In genomic region chr4:153187959-153188503, GRCm38 (mm10) we compare ENCODE assay signal across 10 mouse cellular contexts.
DNase-seq lines count a peak whose midpoint lies in the region; ATAC-seq and TF ChIP-seq lines count a peak whose summit lies in the region.
"Had no signal": no experiment of that assay in that cellular context is flagged by ENCODE, and none has a peak within 500 bp of the region (broad histone marks: within the 10 kb centered on the region; RNA-seq: fewer than 3 reads in every experiment).

No protein-coding gene starts in this region.

- ATAC-seq in liver, embryonic 12.5 days = no peak
- ATAC-seq in liver, postnatal 0 days = no peak
- ATAC-seq in hindbrain, embryonic 14.5 days (ENCODE audit: low FRiP score) = no peak
- peak; percentile 53; the same call in 1 of the 2 replicates for ATAC-seq in neural tube, embryonic 13.5 days (ENCODE audit: low read depth)

- H3K27me3 ChIP-seq in liver, embryonic 12.5 days (replicated peaks) = 0 out of 2 replicates have a peak, but pooled peaks cover 3% of the 10 kb centered on the region
- H3K27me3 ChIP-seq in liver, postnatal 0 days (ENCODE audit: insufficient read depth, low read length) = no peaks in the 10 kb centered on the region
- H3K27me3 ChIP-seq in hindbrain, embryonic 14.5 days (ENCODE audit: control insufficient read depth, insufficient read depth, low read length) = 0 out of 2 replicates have a peak, but pooled peaks cover 10% of the 10 kb centered on the region
- peaks cover 22% of the 10 kb centered on the region for H3K27me3 ChIP-seq in neural tube, embryonic 13.5 days
- H3K27me3 ChIP-seq in thymus, adult 2 months (ENCODE audit: control insufficient read depth, insufficient read depth, low read length) = no peaks in the 10 kb centered on the region

- H3K4me1 ChIP-seq in liver, embryonic 12.5 days = peaks cover 8% of the 10 kb centered on the region; the same call in 1 of the 2 replicates
- no peaks in the 10 kb centered on the region for H3K4me1 ChIP-seq in liver, postnatal 0 days (ENCODE audit: insufficient read depth)
- peaks cover 7% of the 10 kb centered on the region for H3K4me1 ChIP-seq in hindbrain, embryonic 14.5 days (replicated peaks; ENCODE audit: control insufficient read depth, insufficient read depth, low read length)
- H3K4me1 ChIP-seq in neural tube, embryonic 13.5 days (replicated peaks) = peaks cover 36% of the 10 kb centered on the region
- no peaks in the 10 kb centered on the region for H3K4me1 ChIP-seq in thymus, adult 2 months (replicated peaks; ENCODE audit: control insufficient read depth, insufficient read depth, low read length)

- no peak overlapping the region for H3K9ac ChIP-seq in liver, embryonic 12.5 days
- H3K9ac ChIP-seq in liver, postnatal 0 days (replicated peaks) = no peak overlapping the region
- H3K9ac ChIP-seq in hindbrain, embryonic 14.5 days = no peak overlapping the region; the same call in 1 of the 2 replicates
- H3K9ac ChIP-seq in neural tube, embryonic 13.5 days = peak overlapping the region; percentile 49; the same call in 1 of the 2 replicates

- 8% methylated on average over 6 of the region's 6 CpGs for WGBS in liver, embryonic 12.5 days (ENCODE audit: insufficient replicate concordance)
- whole genome bisulfite sequencing in liver, postnatal 0 days (ENCODE audit: insufficient replicate concordance) = 2% methylated on average over 6 of the region's 6 CpGs
- 3% methylated on average over 6 of the region's 6 CpGs for WGBS in hindbrain, embryonic 14.5 days
- 2% methylated on average over 6 of the region's 6 CpGs for WGBS in neural tube, embryonic 13.5 days
- 6% methylated on average over 6 of the region's 6 CpGs for WGBS in thymus, adult 2 months

- H3K4me3 ChIP-seq in liver, embryonic 12.5 days = no peak overlapping the region
- no peak overlapping the region for H3K4me3 ChIP-seq in liver, postnatal 0 days (ENCODE audit: low read depth, low read length)
- no peak overlapping the region for H3K4me3 ChIP-seq in hindbrain, embryonic 14.5 days (replicated peaks; ENCODE audit: low read length)
- H3K4me3 ChIP-seq in neural tube, embryonic 13.5 days = peak overlapping the region; percentile 14; the same call in 1 of the 2 replicates
- H3K4me3 ChIP-seq in thymus, adult 2 months (ENCODE audit: control insufficient read depth, insufficient read depth, low read length) = no peak overlapping the region

- no peak overlapping the region for H3K27ac ChIP-seq in liver, embryonic 12.5 days
- no peak overlapping the region for H3K27ac ChIP-seq in liver, postnatal 0 days (ENCODE audit: low read depth)
- no peak overlapping the region for H3K27ac ChIP-seq in hindbrain, embryonic 14.5 days
- H3K27ac ChIP-seq in neural tube, embryonic 13.5 days (replicated peaks) = peak overlapping the region; percentile 54; the same call in 1 of the 2 replicates
- H3K27ac ChIP-seq in thymus, adult 2 months (ENCODE audit: control insufficient read depth, insufficient read depth, low read length) = no peak overlapping the region

- DNase-seq in embryo, embryonic 11 days = peak; percentile 9
- DNase-seq in embryo, embryonic 10 days (ENCODE audit: low spot score) = no peak
- DNase-seq in liver, postnatal 0 days = no peak
- DNase-seq in hindbrain, embryonic 14.5 days (ENCODE audit: low spot score) = no peak
- no peak for DNase-seq in spleen, postnatal 10 days (ENCODE audit: low spot score in 2 of 2)
- no peak for DNase-seq in thymus, adult 2 months
- DNase-seq: kidney, adult 2 months; right cerebral cortex, postnatal 25 days had no signal

- TF ChIP-seq CTCF in liver, postnatal 0 days (IDR thresholded peaks at IDR 0.05; ENCODE audit: low read depth) = no peak
- no peak for TF ChIP-seq CTCF in thymus, adult 2 months (IDR thresholded peaks at IDR 0.05; ENCODE audit: borderline replicate concordance, control insufficient read depth, extremely low read depth, insufficient read depth, low read length, poor library complexity)

- H3K9me3 ChIP-seq in liver, embryonic 12.5 days (replicated peaks) = no peaks in the 10 kb centered on the region
- H3K9me3 ChIP-seq in liver, postnatal 0 days (ENCODE audit: low read length) = no peaks in the 10 kb centered on the region
- no peaks in the 10 kb centered on the region for H3K9me3 ChIP-seq in hindbrain, embryonic 14.5 days (ENCODE audit: control insufficient read depth, low read length)
- H3K9me3 ChIP-seq in neural tube, embryonic 13.5 days = no peaks in the 10 kb centered on the region

- H3K4me2 ChIP-seq in liver, embryonic 12.5 days = peak overlapping the region; percentile 28; the same call in 1 of the 2 replicates
- no peak overlapping the region for H3K4me2 ChIP-seq in liver, postnatal 0 days (ENCODE audit: low read depth, low read length)
- H3K4me2 ChIP-seq in hindbrain, embryonic 14.5 days (replicated peaks) = peak overlapping the region; percentile 38
- peak overlapping the region; percentile 50 for H3K4me2 ChIP-seq in neural tube, embryonic 13.5 days

- TF ChIP-seq EP300 in liver, postnatal 0 days (IDR thresholded peaks at IDR 0.05; ENCODE audit: low read depth) = no peak

- no peaks in the 10 kb centered on the region for H3K36me3 ChIP-seq in liver, embryonic 12.5 days
- H3K36me3 ChIP-seq in liver, postnatal 0 days (replicated peaks; ENCODE audit: insufficient read depth, low read length) = no peaks in the 10 kb centered on the region
- H3K36me3 ChIP-seq in hindbrain, embryonic 14.5 days (replicated peaks; ENCODE audit: control insufficient read depth, insufficient read depth) = no peaks in the 10 kb centered on the region
- H3K36me3 ChIP-seq in neural tube, embryonic 13.5 days = no peaks in the 10 kb centered on the region
- no peaks in the 10 kb centered on the region for H3K36me3 ChIP-seq in thymus, adult 2 months (ENCODE audit: control insufficient read depth, insufficient read depth, low read length)

- no peak for TF ChIP-seq POLR2A in thymus, adult 2 months (IDR thresholded peaks at IDR 0.05; ENCODE audit: control insufficient read depth, extremely low read depth, insufficient read depth, low read length, poor library complexity)
